Mouse (Mus musculus) MEL (cell line): Measurements from ENCODE around the gene Stag1. TPM values are rescaled to one million over a fixed set of nuclear protein-coding genes. Genes with fewer than 3 reads are reported as not detected.

ENCODE experiments used
- DNase-seq: peaks from one replicate; pipeline ENCODE4 v3.0.0; 2011; ENCODE audit warnings: low read depth, low spot score
- H3K27ac ChIP-seq: 2 replicates; pipeline ENCODE4 v1.5.1; 2012; ENCODE audit warnings: low read depth, mild to moderate bottlenecking, control low read depth, low read length, moderate library complexity; ENCODE audit not compliant: control insufficient read depth
- H3K27me3 ChIP-seq, 2 experiments: fragments of 150-350 bp in 1 of 2; sonication (generic) in 1 of 2; 2 replicates each; pipeline ENCODE4 v1.6.1; 2012; ENCODE audit warnings: low read length in 2 of 2, mild to moderate bottlenecking in 2 of 2, improper control_type of control experiment in 1 of 2, moderate library complexity in 1 of 2; ENCODE audit not compliant: insufficient read depth in 2 of 2, control insufficient read depth in 1 of 2
- H3K36me3 ChIP-seq, 2 experiments: 2 replicates each; pipeline ENCODE4 v1.6.1; 2012 to 2014; ENCODE audit warnings: low read length in 2 of 2, improper control_type of control experiment in 1 of 2, inconsistent platforms in 1 of 2, mild to moderate bottlenecking in 1 of 2; ENCODE audit not compliant: insufficient read depth in 2 of 2, control insufficient read depth in 1 of 2
- H3K4me1 ChIP-seq, 2 experiments: fragments of 150-350 bp in 1 of 2; sonication (generic) in 1 of 2; 2 replicates each; pipeline ENCODE4 v1.6.1; 2012; ENCODE audit warnings: low read length in 2 of 2, improper control_type of control experiment in 1 of 2, mild to moderate bottlenecking in 1 of 2; ENCODE audit not compliant: insufficient read depth in 2 of 2, control insufficient read depth in 1 of 2
- H3K4me3 ChIP-seq, 2 experiments: fragments of 150-350 bp in 1 of 2; sonication (generic) in 1 of 2; 2 replicates each; pipeline ENCODE4 v1.5.1; 2012; ENCODE audit warnings: low read depth in 2 of 2, low read length in 2 of 2, mild to moderate bottlenecking in 2 of 2, moderate library complexity in 2 of 2, control low read depth in 1 of 2, improper control_type of control experiment in 1 of 2; ENCODE audit not compliant: control insufficient read depth in 1 of 2, insufficient read depth in 1 of 2
- H3K79me2 ChIP-seq: 2 replicates; pipeline ENCODE4 v1.6.1; 2012; ENCODE audit warnings: mild to moderate bottlenecking, low read length, moderate library complexity; ENCODE audit not compliant: control insufficient read depth, poor library complexity, insufficient read depth
- H3K9ac ChIP-seq: 2 replicates; pipeline ENCODE4 v1.6.1; 2012; ENCODE audit warnings: low read depth, mild to moderate bottlenecking, control low read depth, low read length, moderate library complexity; ENCODE audit not compliant: control insufficient read depth, poor library complexity, severe bottlenecking
- H3K9me3 ChIP-seq: fragments of 150-350 bp; sonication (generic); replicated peaks from 2 replicates; pipeline ENCODE4 v1.6.1; 2012; ENCODE audit warnings: mild to moderate bottlenecking, low read length, improper control_type of control experiment, moderate library complexity; ENCODE audit not compliant: insufficient read depth
- CHD1 ChIP-seq: IDR thresholded peaks from 2 replicates; pipeline ENCODE4 v1.6.1; 2012; ENCODE audit warnings: low read depth, mild to moderate bottlenecking, inconsistent platforms, low read length, improper control_type of control experiment
- CHD2 ChIP-seq: IDR thresholded peaks from 2 replicates; pipeline ENCODE4 v1.6.1; 2011; ENCODE audit warnings: low read length, improper control_type of control experiment
- CTCF ChIP-seq, 3 experiments: IDR thresholded peaks in 2 of 3; conservative IDR thresholded peaks in 1 of 3; 2 replicates each; pipeline ENCODE4 v1.5.1; 2011 to 2012; ENCODE audit warnings: low read length in 3 of 3, low read depth in 2 of 3, mild to moderate bottlenecking in 2 of 3, improper control_type of control experiment in 1 of 3, inconsistent platforms in 1 of 3, mixed read lengths in 1 of 3, moderate library complexity in 1 of 3; ENCODE audit not compliant: control insufficient read depth in 1 of 3, insufficient read depth in 1 of 3, poor library complexity in 1 of 3, severe bottlenecking in 1 of 3
- E2F4 ChIP-seq: IDR thresholded peaks from 2 replicates; pipeline ENCODE4 v1.6.1; 2011; ENCODE audit warnings: low read depth, low read length, improper control_type of control experiment, borderline replicate concordance
- ETS1 ChIP-seq: IDR thresholded peaks from 2 replicates; pipeline ENCODE4 v1.6.1; 2012; ENCODE audit warnings: low read depth, mild to moderate bottlenecking, inconsistent platforms, low read length, improper control_type of control experiment, moderate library complexity
- MAX ChIP-seq: IDR thresholded peaks from 2 replicates; pipeline ENCODE4 v1.6.1; 2011; ENCODE audit warnings: low read length, improper control_type of control experiment
- MEF2A ChIP-seq: IDR thresholded peaks from 2 replicates; pipeline ENCODE4 v1.6.1; 2014; ENCODE audit warnings: low read depth, mild to moderate bottlenecking, inconsistent platforms, low read length, improper control_type of control experiment; ENCODE audit not compliant: poor library complexity, insufficient replicate concordance, severe bottlenecking; ENCODE audit errors: extremely low read depth
- MXI1 ChIP-seq: IDR thresholded peaks from 2 replicates; pipeline ENCODE4 v1.6.1; 2011; ENCODE audit warnings: mild to moderate bottlenecking, low read depth, low read length, improper control_type of control experiment
- NRF1 ChIP-seq: IDR thresholded peaks from 2 replicates; pipeline ENCODE4 v1.6.1; 2014; ENCODE audit warnings: low read depth, mild to moderate bottlenecking, inconsistent platforms, low read length, improper control_type of control experiment, moderate library complexity; ENCODE audit not compliant: poor library complexity, insufficient read depth, severe bottlenecking
- POLR2A ChIP-seq, 2 experiments: IDR thresholded peaks; 2 replicates each; pipeline ENCODE4 v1.6.1; 2011 to 2012; ENCODE audit warnings: low read length in 2 of 2, mild to moderate bottlenecking in 2 of 2, control low read depth in 1 of 2, improper control_type of control experiment in 1 of 2, low read depth in 1 of 2, moderate library complexity in 1 of 2; ENCODE audit not compliant: control insufficient read depth in 1 of 2, insufficient read depth in 1 of 2, poor library complexity in 1 of 2
- POLR2AphosphoS2 ChIP-seq: IDR thresholded peaks from 2 replicates; pipeline ENCODE4 v1.6.1; 2011; ENCODE audit warnings: low read length, improper control_type of control experiment
- POLR2AphosphoS5 ChIP-seq: IDR thresholded peaks from 2 replicates; pipeline ENCODE4 v1.6.1; 2012; ENCODE audit warnings: low read depth, borderline replicate concordance, mild to moderate bottlenecking, inconsistent platforms, low read length, moderate library complexity, mixed read lengths
- RAD21 ChIP-seq: IDR thresholded peaks from 2 replicates; pipeline ENCODE4 v1.6.1; 2011; ENCODE audit warnings: mild to moderate bottlenecking, low read depth, low read length, improper control_type of control experiment
- RCOR1 ChIP-seq: IDR thresholded peaks from 2 replicates; pipeline ENCODE4 v1.6.1; 2012; ENCODE audit warnings: low read depth, mild to moderate bottlenecking, inconsistent platforms, low read length, improper control_type of control experiment
- SMC3 ChIP-seq: IDR thresholded peaks from 2 replicates; pipeline ENCODE4 v1.6.1; 2011; ENCODE audit warnings: low read depth, low read length, improper control_type of control experiment
- USF2 ChIP-seq, 2 experiments: IDR thresholded peaks; 2 replicates each; pipeline ENCODE4 v1.6.1; 2011 to 2012; ENCODE audit warnings: improper control_type of control experiment in 2 of 2, low read length in 2 of 2, borderline replicate concordance in 1 of 2, inconsistent platforms in 1 of 2, low read depth in 1 of 2, mild to moderate bottlenecking in 1 of 2; ENCODE audit not compliant: insufficient read depth in 1 of 2
- polyA plus RNA-seq, 2 experiments: library from polyadenylated mRNA; stranded (reverse) in 1 of 2; unstranded in 1 of 2; fragments of >175 nt in 1 of 2; fragments of >200 nt in 1 of 2; gene quantifications; 2 replicates each; pipeline versions ENCODE4 v1.2.1 to v1.2.4; 2012; ENCODE audit warnings: low replicate concordance in 2 of 2, low read depth in 1 of 2; ENCODE audit not compliant: insufficient read length in 2 of 2, insufficient read depth in 1 of 2, missing spikeins in 1 of 2
- total RNA-seq: library from RNA; depleted of rRNA; stranded (reverse); fragments of 300-350 nt; gene quantifications from 2 replicates; pipeline ENCODE4 v1.2.3, GENCODE M21; 2012

Gene Stag1
- total and polyA plus RNA-seq, 3 experiments: 30.1 to 41.7 TPM; not detected in 1

GRCm38 (mm10) chr9:100580196-100580740 is 17.3 kb upstream of the Stag1 start:
- Histone ChIP-seq H3K9me3 (no peaks in the 10 kb centered on the region), H3K4me1 (peaks cover 0 to 17% of the 10 kb centered on the region in 2 experiments; a peak in 2 of 4 replicates), H3K9ac (no peak overlapping the region), H3K4me3 (no peak overlapping the region), H3K79me2 (no peaks in the 10 kb centered on the region), H3K36me3 (peaks cover 0 to 3% of the 10 kb centered on the region in 2 experiments; a peak in 2 of 4 replicates), H3K27me3 (no peaks in the 10 kb centered on the region), H3K27ac (no peak overlapping the region)
- TF ChIP-seq POLR2A (IDR thresholded peaks at IDR 0.05; ENCODE audit: control insufficient read depth in 1 of 2, insufficient read depth in 1 of 2, low read depth in 1 of 2, low read length in 2 of 2, poor library complexity in 1 of 2) (no peak), ETS1 (no peak), POLR2AphosphoS2 (no peak), SMC3 (no peak), MEF2A (no peak), CTCF (IDR thresholded peaks at IDR 0.05 in 2 of 3, conservative IDR thresholded peaks at IDR 0.05 in 1 of 3; ENCODE audit: control insufficient read depth in 1 of 3, insufficient read depth in 1 of 3, low read depth in 2 of 3, low read length in 3 of 3, poor library complexity in 1 of 3, severe bottlenecking in 1 of 3) (no peak), MXI1 (no peak), CHD1 (no peak), USF2 (IDR thresholded peaks at IDR 0.05; ENCODE audit: borderline replicate concordance in 1 of 2, insufficient read depth in 1 of 2, low read depth in 1 of 2, low read length in 2 of 2) (no peak), NRF1 (no peak), E2F4 (no peak), MAX (no peak), POLR2AphosphoS5 (no peak), RAD21 (no peak)
- DNase-seq: no peak

GRCm38 (mm10) chr9:100581543-100582492 is 15.8 kb upstream of the Stag1 start:
- Histone ChIP-seq H3K9me3 (no peaks in the 10 kb centered on the region), H3K27me3 (no peaks in the 10 kb centered on the region), H3K79me2 (no peaks in the 10 kb centered on the region), H3K27ac (no peak overlapping the region), H3K4me3 (no peak overlapping the region), H3K4me1 (peaks cover 0 to 22% of the 10 kb centered on the region in 2 experiments; a peak in 2 of 4 replicates), H3K36me3 (peaks cover 0 to 8% of the 10 kb centered on the region in 2 experiments; a peak in 2 of 4 replicates), H3K9ac (no peak overlapping the region)
- no peak for TF ChIP-seq CHD2
- no peak for TF ChIP-seq ETS1
- TF ChIP-seq RCOR1: no peak
- no peak for TF ChIP-seq RAD21
- DNase-seq: no peak
